Mouse (Mus musculus): ENCODE data around the gene Alg14.

The Alg14 gene

GRCm38 (mm10) chr3:121291560-121292258 lies at the start of gene Alg14:
Alg14 (plus strand) TSS chr3:121291773.
- peak; percentile 93 to 97 for DNase-seq (ENCODE audit: low read depth in 1 of 2, low spot score in 2 of 2)

GRCm38 (mm10) chr3:121242111-121242936 lies 49.2 kb upstream of the Alg14 start:
- DNase-seq (ENCODE audit: low read depth in 1 of 2, low spot score in 2 of 2), result no peak

GRCm38 (mm10) chr3:121242941-121243340 lies 48.6 kb upstream of the Alg14 start:
- DNase-seq (ENCODE audit: low read depth in 1 of 2, low spot score in 2 of 2), result peak in 1 of 2 experiments; percentile 6

- no peak for DNase-seq (ENCODE audit: low read depth in 1 of 2, low spot score in 2 of 2)
These were observed 41.5 kb upstream of the Alg14 start for GRCm38 (mm10) chr3:121250048-121250447.

- DNase-seq (ENCODE audit: low read depth in 1 of 2, low spot score in 2 of 2), result no peak
These were observed 40.8 kb upstream of the Alg14 start for GRCm38 (mm10) chr3:121250576-121251433.

DNA sequence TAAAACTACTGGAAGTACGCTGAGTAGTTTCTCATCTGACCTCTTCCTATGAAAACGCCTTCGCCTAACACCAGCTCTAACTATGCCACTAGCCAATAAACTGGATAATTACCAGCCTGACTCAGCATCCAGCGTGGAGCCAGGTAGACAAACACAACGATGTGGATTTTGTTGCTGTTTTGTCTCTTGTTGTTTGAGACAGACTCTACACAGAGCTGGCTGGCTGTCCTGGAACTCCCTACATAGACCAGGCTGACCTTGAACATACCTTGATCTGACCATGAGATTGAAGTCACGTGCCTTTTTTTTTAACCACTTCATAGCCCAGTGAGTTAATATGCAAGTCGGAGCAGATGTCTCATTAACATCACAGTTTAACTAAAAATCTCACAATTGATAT lies 36.1 kb upstream of the Alg14 start:
- no peak for DNase-seq (ENCODE audit: low read depth in 1 of 2, low spot score in 2 of 2)

GRCm38 (mm10) chr3:121256131-121256530 lies 35.4 kb upstream of the Alg14 start:
- no peak for DNase-seq (ENCODE audit: low read depth in 1 of 2, low spot score in 2 of 2)

DNA sequence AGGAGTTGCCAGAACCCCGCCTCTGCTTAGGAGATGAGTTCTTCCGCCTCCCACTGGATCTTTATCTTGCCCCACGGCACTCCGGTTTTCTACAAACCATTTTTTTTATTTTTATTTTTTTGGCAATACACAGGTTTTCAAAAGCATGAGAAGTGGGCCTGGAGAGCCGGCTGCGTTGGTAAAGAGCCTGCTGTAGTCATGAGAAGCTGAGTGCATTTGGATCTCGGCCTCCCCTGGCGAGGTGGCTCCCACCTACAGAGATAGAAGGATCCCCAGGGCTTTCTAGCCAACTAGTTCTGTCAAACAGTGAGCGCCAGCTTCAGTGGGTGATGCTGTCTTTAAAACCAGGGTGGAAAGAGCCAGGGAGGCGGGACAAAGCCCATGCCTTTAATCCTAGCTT lies 34.2 kb upstream of the Alg14 start:
- DNase-seq (ENCODE audit: low read depth in 1 of 2, low spot score in 2 of 2), result no peak

- no peak for DNase-seq (ENCODE audit: low read depth in 1 of 2, low spot score in 2 of 2)
These were observed 32.8 kb upstream of the Alg14 start for GRCm38 (mm10) chr3:121258521-121259478.

DNA sequence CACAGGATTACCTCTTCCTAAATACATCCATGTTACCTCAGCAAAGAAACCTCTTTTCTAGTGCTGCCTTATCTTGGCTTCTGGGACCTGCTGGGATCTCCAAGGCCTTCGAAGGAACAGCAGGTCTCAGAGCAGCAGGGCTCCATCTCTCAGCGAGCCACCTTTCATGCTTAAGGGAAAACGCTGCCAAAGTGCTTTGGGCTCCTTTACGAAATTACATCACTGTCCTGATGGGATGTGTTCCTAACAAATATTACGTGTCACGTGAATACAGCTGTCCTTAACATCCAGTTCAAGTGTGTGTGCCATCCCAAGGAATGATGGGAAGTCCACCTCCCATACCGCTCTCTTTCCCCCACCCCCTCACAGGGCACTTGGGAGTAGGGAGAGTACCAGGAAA lies 31.5 kb upstream of the Alg14 start:
- DNase-seq (ENCODE audit: low read depth in 1 of 2, low spot score in 2 of 2), result no peak

DNA sequence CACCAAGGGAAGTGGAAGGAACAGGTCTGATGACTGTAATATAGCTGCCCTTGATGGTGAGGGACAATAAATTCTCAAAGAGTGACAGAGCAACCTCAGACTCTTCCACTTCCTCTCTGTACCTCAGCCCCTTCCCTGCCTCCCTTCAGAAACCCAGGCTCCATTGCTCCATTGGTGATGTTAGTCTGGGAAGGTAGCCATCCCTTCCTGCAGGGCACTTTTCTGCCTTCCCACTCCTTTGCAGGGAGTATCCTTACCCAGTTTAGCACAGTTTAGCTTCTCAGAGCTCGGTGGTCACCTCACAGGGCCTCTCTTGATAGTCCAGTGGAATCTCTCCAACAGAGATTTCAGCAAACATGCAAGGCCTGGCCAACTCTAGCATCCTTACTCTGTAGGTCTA lies 30.7 kb upstream of the Alg14 start:
- no peak for DNase-seq (ENCODE audit: low read depth in 1 of 2, low spot score in 2 of 2)

DNA sequence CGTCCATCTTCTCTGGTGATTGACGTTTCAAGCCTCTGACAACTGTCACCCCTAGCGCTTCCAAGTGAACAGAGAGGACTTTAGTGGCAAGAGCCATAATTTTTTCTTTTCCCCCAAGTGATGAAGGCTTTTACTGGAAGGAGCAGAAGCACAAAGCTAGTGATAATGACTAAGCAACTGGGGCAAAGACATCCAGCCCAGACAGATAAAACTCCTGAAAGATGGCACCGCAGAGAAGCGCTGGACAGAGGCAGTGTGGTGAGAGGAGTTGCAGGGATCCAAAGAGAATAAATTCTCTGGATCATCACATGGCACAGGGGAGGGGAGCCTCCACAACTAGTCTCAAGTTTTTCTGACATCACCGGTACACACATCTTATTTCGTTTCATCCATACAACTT lies 30.3 kb upstream of the Alg14 start:
- no peak for DNase-seq (ENCODE audit: low read depth in 1 of 2, low spot score in 2 of 2)

GRCm38 (mm10) chr3:121261939-121262520 lies 29.5 kb upstream of the Alg14 start:
- DNase-seq (ENCODE audit: low read depth in 1 of 2, low spot score in 2 of 2), result no peak

- no peak for DNase-seq (ENCODE audit: low read depth in 1 of 2, low spot score in 2 of 2)
These were observed 28.9 kb upstream of the Alg14 start for GRCm38 (mm10) chr3:121262521-121263204.

- DNase-seq (ENCODE audit: low read depth in 1 of 2, low spot score in 2 of 2), result no peak
These were observed 28.4 kb upstream of the Alg14 start for GRCm38 (mm10) chr3:121263205-121263548.

- DNase-seq (ENCODE audit: low read depth in 1 of 2, low spot score in 2 of 2), result no peak
These were observed 27.3 kb upstream of the Alg14 start for GRCm38 (mm10) chr3:121264242-121264641.

GRCm38 (mm10) chr3:121267283-121267682 lies 24.3 kb upstream of the Alg14 start:
- DNase-seq (ENCODE audit: low read depth in 1 of 2, low spot score in 2 of 2), result no peak

- no peak for DNase-seq (ENCODE audit: low read depth in 1 of 2, low spot score in 2 of 2)
These were observed 19.0 kb upstream of the Alg14 start for GRCm38 (mm10) chr3:121272577-121272976.

DNA sequence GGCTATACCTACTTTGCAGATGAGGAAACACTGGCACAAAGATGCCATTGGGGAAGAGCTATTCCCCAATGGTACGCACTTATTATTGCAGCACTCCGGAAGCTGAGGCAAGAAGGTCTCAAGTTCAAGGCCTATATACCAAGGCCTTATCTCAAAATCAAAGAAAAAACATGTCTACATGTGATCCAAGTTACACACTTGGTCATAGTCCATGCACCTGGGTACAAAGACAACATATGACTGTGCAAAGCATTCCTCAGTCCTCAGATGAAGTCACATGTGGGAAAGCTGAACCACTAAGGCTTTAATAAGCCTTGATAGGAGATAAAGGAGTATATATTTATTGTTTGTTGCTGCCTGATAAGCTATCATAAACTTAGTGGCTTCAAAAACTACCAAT lies 17.6 kb upstream of the Alg14 start:
- DNase-seq (ENCODE audit: low read depth in 1 of 2, low spot score in 2 of 2), result no peak

DNA sequence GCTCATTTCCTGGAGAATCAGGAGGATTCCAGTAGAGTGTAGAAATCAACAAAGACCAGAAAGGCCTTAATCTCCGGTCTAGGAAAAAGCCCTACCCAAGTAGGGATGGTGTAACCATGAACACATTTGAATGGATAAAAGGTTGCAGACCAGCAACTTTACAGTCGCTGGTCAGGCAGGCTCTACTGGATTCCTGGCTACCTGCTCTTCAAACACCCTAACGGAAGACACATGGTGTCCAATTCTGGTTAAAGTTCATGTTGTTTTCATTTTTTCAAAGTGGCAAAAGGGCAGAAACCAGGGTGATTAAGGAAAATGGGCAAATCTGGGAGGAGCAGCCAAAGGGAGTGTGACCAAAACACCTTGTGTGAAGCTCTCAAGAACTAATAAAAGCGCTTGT lies 14.6 kb upstream of the Alg14 start:
- DNase-seq (ENCODE audit: low read depth in 1 of 2, low spot score in 2 of 2), result no peak
